Mouse (Mus musculus) limb, embryonic 12.5 days (tissue): ENCODE data around the gene Hapln4. TPM values are rescaled to one million over a fixed set of nuclear protein-coding genes. Genes with fewer than 3 reads are reported as not detected.
A peak's percentile ranks its signal among the peaks of the same experiment; 100 is the strongest.

Source experiments
- ATAC-seq: fragments of 200-750 bp; cut with Nextera tagmentation; 2 replicates; pipeline ENCODE4 v1.8.0; 2017; ENCODE audit warnings: low read depth, moderate TSS enrichment; ENCODE audit not compliant: insufficient number of reproducible peaks, insufficient read depth, low FRiP score, low TSS enrichment
- H3K27ac ChIP-seq: fragments of 300-500 bp; sonication (generic); 2 replicates; pipeline ENCODE4 v1.5.1; 2016; ENCODE audit warnings: mild to moderate bottlenecking, moderate library complexity
- H3K27me3 ChIP-seq: fragments of 300-500 bp; sonication (generic); 2 replicates; pipeline ENCODE4 v1.6.1; 2016; ENCODE audit warnings: mild to moderate bottlenecking, moderate library complexity
- H3K36me3 ChIP-seq: fragments of 300-500 bp; sonication (generic); 2 replicates; pipeline ENCODE4 v1.6.1; 2016; ENCODE audit warnings: mild to moderate bottlenecking, moderate library complexity
- H3K4me1 ChIP-seq: fragments of 300-500 bp; sonication (generic); replicated peaks from 2 replicates; pipeline ENCODE4 v1.6.1; 2016
- H3K4me2 ChIP-seq: fragments of 300-500 bp; sonication (generic); 2 replicates; pipeline ENCODE4 v1.6.1; 2016; ENCODE audit warnings: mild to moderate bottlenecking, moderate library complexity
- H3K4me3 ChIP-seq: fragments of 300-500 bp; sonication (generic); replicated peaks from 2 replicates; pipeline ENCODE4 v1.5.1; 2016; ENCODE audit warnings: mild to moderate bottlenecking
- H3K9ac ChIP-seq: fragments of 300-500 bp; sonication (generic); replicated peaks from 2 replicates; pipeline ENCODE4 v1.6.1; 2016; ENCODE audit warnings: mild to moderate bottlenecking, moderate library complexity
- H3K9me3 ChIP-seq: fragments of 300-500 bp; sonication (generic); 2 replicates; pipeline ENCODE4 v1.6.1; 2016; ENCODE audit warnings: mild to moderate bottlenecking, moderate library complexity
- WGBS: fragments of 180-500 bp; shearing (Covaris S2); methylation state at CpG from one replicate; pipeline ENCODE4 v1.1.7; 2016; 5-methylcytosine and 5-hydroxymethylcytosine counted together
- polyA plus RNA-seq: library from polyadenylated mRNA; unstranded; fragments of >200 nt; fragmentation: Nextera tagmentation; extraction: Ambion mirVana; gene quantifications from 2 replicates; pipeline ENCODE4 v1.2.1, GENCODE M21; 2016

Gene Hapln4
- polyA plus RNA-seq, 1 experiment from 2014 or later: not detected

- no peaks in the 10 kb centered on the region for H3K4me1 ChIP-seq
- peaks cover 5% of the 10 kb centered on the region; the same call in 1 of the 2 replicates for H3K9me3 ChIP-seq
- no peak overlapping the region for H3K4me3 ChIP-seq
- 0 out of 2 replicates have a peak overlapping the region, but pooled peaks have one; percentile 0 for H3K9ac ChIP-seq
- H3K4me2 ChIP-seq: no peak overlapping the region
- H3K27ac ChIP-seq: no peak overlapping the region
- no peak for ATAC-seq
- WGBS: 84% methylated on average over 8 of the region's 8 CpGs
- peaks cover 21% of the 10 kb centered on the region for H3K27me3 ChIP-seq
- no peaks in the 10 kb centered on the region for H3K36me3 ChIP-seq
Observed at GRCm38 (mm10) chr8:70100241-70100640, 17.0 kb downstream of the Hapln4 start.

- Histone ChIP-seq H3K27me3 (peaks cover 43% of the 10 kb centered on the region), H3K4me2 (no peak overlapping the region), H3K9ac (no peak overlapping the region), H3K4me3 (no peak overlapping the region), H3K4me1 (no peaks in the 10 kb centered on the region), H3K27ac (no peak overlapping the region), H3K36me3 (no peaks in the 10 kb centered on the region), H3K9me3 (no peaks in the 10 kb centered on the region)
- ATAC-seq: no peak
- 20% methylated on average over 6 of the region's 6 CpGs for WGBS
Observed at GRCm38 (mm10) chr8:70104506-70104905, 21.2 kb downstream of the Hapln4 start.

GRCm38 (mm10) chr8:70104922-70105321 lies 21.7 kb downstream of the Hapln4 start:
- 81% methylated on average over 7 of the region's 7 CpGs for WGBS

GRCm38 (mm10) chr8:70110451-70110850 lies 27.2 kb downstream of the Hapln4 start:
- Histone ChIP-seq H3K27me3 (peaks cover 89% of the 10 kb centered on the region), H3K4me3 (no peak overlapping the region), H3K9ac (no peak overlapping the region), H3K27ac (no peak overlapping the region), H3K36me3 (no peaks in the 10 kb centered on the region), H3K4me1 (peaks cover 6% of the 10 kb centered on the region), H3K9me3 (no peaks in the 10 kb centered on the region), H3K4me2 (no peak overlapping the region)
- WGBS: 82% methylated on average over 2 of the region's 2 CpGs
- no peak for ATAC-seq

More at GRCm38 (mm10) chr8:70104922-70105321, 21.7 kb downstream of the Hapln4 start:
- ATAC-seq: no peak
- no peak overlapping the region for H3K9ac ChIP-seq
- peaks cover 43% of the 10 kb centered on the region for H3K27me3 ChIP-seq
- no peaks in the 10 kb centered on the region for H3K4me1 ChIP-seq
- no peak overlapping the region for H3K4me3 ChIP-seq
- H3K9me3 ChIP-seq: no peaks in the 10 kb centered on the region
- H3K27ac ChIP-seq: no peak overlapping the region
- no peak overlapping the region for H3K4me2 ChIP-seq
- H3K36me3 ChIP-seq: no peaks in the 10 kb centered on the region

- H3K4me1 ChIP-seq: peaks cover 6% of the 10 kb centered on the region
- H3K9ac ChIP-seq: no peak overlapping the region
- H3K27ac ChIP-seq: no peak overlapping the region
- ATAC-seq: no peak
- 47% methylated on average over 23 of the region's 23 CpGs for WGBS
- no peaks in the 10 kb centered on the region for H3K9me3 ChIP-seq
- H3K27me3 ChIP-seq: peaks cover 92% of the 10 kb centered on the region
- H3K36me3 ChIP-seq: no peaks in the 10 kb centered on the region
- H3K4me3 ChIP-seq: 0 out of 2 replicates have a peak overlapping the region, but pooled peaks have one; percentile 13
- peak overlapping the region; percentile 24 for H3K4me2 ChIP-seq
Observed at GRCm38 (mm10) chr8:70111192-70111795, 28.0 kb downstream of the Hapln4 start.

- peaks cover 6% of the 10 kb centered on the region for H3K4me1 ChIP-seq
- H3K4me2 ChIP-seq: no peak overlapping the region; the same call in 1 of the 2 replicates
- no peak overlapping the region for H3K27ac ChIP-seq
- peaks cover 99% of the 10 kb centered on the region for H3K27me3 ChIP-seq
- H3K4me3 ChIP-seq: 0 out of 2 replicates have a peak overlapping the region, but pooled peaks have one; percentile 13
- H3K9me3 ChIP-seq: no peaks in the 10 kb centered on the region
- no peak for ATAC-seq
- no peak overlapping the region for H3K9ac ChIP-seq
- 8% methylated on average over 43 of the region's 43 CpGs for WGBS
- no peaks in the 10 kb centered on the region for H3K36me3 ChIP-seq
Observed at GRCm38 (mm10) chr8:70112401-70113016, 29.3 kb downstream of the Hapln4 start.

GRCm38 (mm10) chr8:70114488-70114887 lies 31.2 kb downstream of the Hapln4 start:
- H3K9ac ChIP-seq: no peak overlapping the region
- H3K9me3 ChIP-seq: no peaks in the 10 kb centered on the region
- no peak for ATAC-seq
- H3K4me1 ChIP-seq: peaks cover 6% of the 10 kb centered on the region
- no peak overlapping the region for H3K27ac ChIP-seq
- peaks cover 100% of the 10 kb centered on the region for H3K27me3 ChIP-seq
- no peaks in the 10 kb centered on the region for H3K36me3 ChIP-seq
- no peak overlapping the region for H3K4me2 ChIP-seq
- 23% methylated on average over 6 of the region's 6 CpGs for WGBS
- H3K4me3 ChIP-seq: no peak overlapping the region

GRCm38 (mm10) chr8:70114892-70115291 lies 31.6 kb downstream of the Hapln4 start:
- ATAC-seq: no peak
- WGBS: 69% methylated on average over 13 of the region's 13 CpGs

GRCm38 (mm10) chr8:70117611-70118010 lies 34.4 kb downstream of the Hapln4 start:
- no peak overlapping the region for H3K4me3 ChIP-seq
- no peak overlapping the region for H3K9ac ChIP-seq
- WGBS: 7% methylated on average over 9 of the region's 9 CpGs
- H3K4me2 ChIP-seq: no peak overlapping the region
- H3K27me3 ChIP-seq: peaks cover 96% of the 10 kb centered on the region
- peaks cover 8% of the 10 kb centered on the region for H3K4me1 ChIP-seq
- ATAC-seq: no peak
- H3K36me3 ChIP-seq: no peaks in the 10 kb centered on the region
- no peaks in the 10 kb centered on the region for H3K9me3 ChIP-seq
- H3K27ac ChIP-seq: no peak overlapping the region

More at GRCm38 (mm10) chr8:70114892-70115291, 31.6 kb downstream of the Hapln4 start:
- Histone ChIP-seq H3K36me3 (no peaks in the 10 kb centered on the region), H3K4me3 (no peak overlapping the region), H3K9me3 (no peaks in the 10 kb centered on the region), H3K4me2 (no peak overlapping the region), H3K27me3 (peaks cover 100% of the 10 kb centered on the region), H3K4me1 (peaks cover 6% of the 10 kb centered on the region), H3K9ac (no peak overlapping the region), H3K27ac (no peak overlapping the region)

- Histone ChIP-seq H3K27ac (no peak overlapping the region), H3K9me3 (no peaks in the 10 kb centered on the region), H3K4me2 (no peak overlapping the region; the same call in 1 of the 2 replicates), H3K36me3 (no peaks in the 10 kb centered on the region), H3K27me3 (peaks cover 93% of the 10 kb centered on the region), H3K9ac (no peak overlapping the region), H3K4me1 (peaks cover 8% of the 10 kb centered on the region), H3K4me3 (no peak overlapping the region)
- WGBS: 10% methylated on average over 17 of the region's 17 CpGs
- ATAC-seq: no peak
Observed at GRCm38 (mm10) chr8:70118726-70119700, 35.8 kb downstream of the Hapln4 start.

- H3K36me3 ChIP-seq: no peaks in the 10 kb centered on the region
- peak within 1 kb of the TSS; percentile 29 for H3K4me3 ChIP-seq
- H3K27me3 ChIP-seq: peaks cover 81% of the 10 kb centered on the region
- no peaks in the 10 kb centered on the region for H3K9me3 ChIP-seq
- ATAC-seq: peak; percentile 45; the same call in 1 of the 2 replicates
- 1% methylated on average over 19 of the region's 19 CpGs for WGBS
- peaks cover 8% of the 10 kb centered on the region for H3K4me1 ChIP-seq
- peak within 1 kb of the TSS; percentile 62 for H3K4me2 ChIP-seq
- 0 out of 2 replicates have a peak within 1 kb of the TSS, but pooled peaks have one; percentile 24 for H3K9ac ChIP-seq
- H3K27ac ChIP-seq: no peak within 1 kb of the TSS
Observed at GRCm38 (mm10) chr8:70120667-70121066, 37.4 kb downstream of the Hapln4 start, which contains the start of gene Ncan. Ncan (minus strand) TSS chr8:70120873.
